Mouse (Mus musculus): ENCODE measurements at regions not wholly inside any gene's neighbourhood (a gene's known extent, or its start where the extent isn't known, plus 50 kb on each side); places are given as distances from the start of the nearest gene placed in this dataset.
"Not testable (repeated sequence)": the region's sequence is repeated elsewhere in the genome, so short reads cannot be mapped to it uniquely, and the experiment has no call there.

- DNase-seq (ENCODE audit: low spot score in 2 of 2) = no peak
Measured at GRCm38 (mm10) chr2:133738839-133739430, 187.0 kb downstream of the Bmp2 start.

GRCm38 (mm10) chr2:133748493-133748892, 196.5 kb downstream of the Bmp2 start:
- no peak for DNase-seq (ENCODE audit: low spot score in 2 of 2)

GRCm38 (mm10) chr2:133749846-133750637, 198.1 kb downstream of the Bmp2 start:
- DNase-seq (ENCODE audit: low spot score in 2 of 2) = no peak

GRCm38 (mm10) chr2:133754088-133754487, 202.1 kb downstream of the Bmp2 start:
- no peak for DNase-seq (ENCODE audit: low spot score in 2 of 2)

- no peak for DNase-seq (ENCODE audit: low spot score in 2 of 2)
Measured at GRCm38 (mm10) chr2:133761496-133761895, 209.5 kb downstream of the Bmp2 start.

GRCm38 (mm10) chr2:133768546-133768945, 216.6 kb downstream of the Bmp2 start:
- DNase-seq (ENCODE audit: low spot score in 2 of 2) = no peak

- DNase-seq (ENCODE audit: low spot score in 2 of 2) = no peak
Measured at GRCm38 (mm10) chr2:133783588-133784342, 231.8 kb downstream of the Bmp2 start.

GRCm38 (mm10) chr2:133791031-133791430, 239.1 kb downstream of the Bmp2 start:
- no peak for DNase-seq (ENCODE audit: low spot score in 2 of 2)

GRCm38 (mm10) chr2:133793293-133793692, 241.3 kb downstream of the Bmp2 start:
- DNase-seq (ENCODE audit: low spot score in 2 of 2) = peak in 1 of 2 experiments; percentile 21

- no peak for DNase-seq (ENCODE audit: low spot score in 2 of 2)
Measured at GRCm38 (mm10) chr2:133802666-133803065, 250.7 kb downstream of the Bmp2 start.

- no peak for DNase-seq (ENCODE audit: low spot score in 2 of 2)
Measured at GRCm38 (mm10) chr2:133821418-133821817, 269.5 kb downstream of the Bmp2 start.

GRCm38 (mm10) chr2:133829406-133829805, 277.4 kb downstream of the Bmp2 start:
- no peak for DNase-seq (ENCODE audit: low spot score in 2 of 2)

- no peak for DNase-seq (ENCODE audit: low spot score in 2 of 2)
Measured at GRCm38 (mm10) chr2:133850485-133850884, 298.5 kb downstream of the Bmp2 start.

GRCm38 (mm10) chr2:133874982-133875381, 323.0 kb downstream of the Bmp2 start:
- DNase-seq (ENCODE audit: low spot score in 2 of 2) = not testable (repeated sequence)

- no peak for DNase-seq (ENCODE audit: low spot score in 2 of 2)
Measured at GRCm38 (mm10) chr2:133883682-133884081, 331.7 kb downstream of the Bmp2 start.

- DNase-seq (ENCODE audit: low spot score in 2 of 2) = no peak
Measured at GRCm38 (mm10) chr2:133906269-133906668, 354.3 kb downstream of the Bmp2 start.
